Mouse (Mus musculus) embryo, embryonic 10 days (tissue): ENCODE data around the gene Ddx55.

Experiments
- DNase-seq: peaks from one replicate; pipeline ENCODE4 v3.0.0-alpha.2; 2015; ENCODE audit warnings: low spot score

Ddx55 gene

GRCm38 (mm10) chr5:124610965-124611364 is 58.3 kb downstream of the Ddx55 start:
- peak; percentile 16 for DNase-seq

GRCm38 (mm10) chr5:124614709-124615108 is 62.0 kb downstream of the Ddx55 start:
- no peak for DNase-seq

- no peak for DNase-seq
Measured at GRCm38 (mm10) chr5:124618711-124619110, 66.0 kb downstream of the Ddx55 start.
